Mouse (Mus musculus): Measurements from ENCODE around the gene Nln.

GRCm38 (mm10) chr13:104114827-104115226, 5.4 kb upstream of the Nln start:
- TF ChIP-seq CTCF (IDR thresholded peaks at IDR 0.05 in 2 of 3, conservative IDR thresholded peaks at IDR 0.05 in 1 of 3; ENCODE audit: control insufficient read depth in 1 of 3, insufficient read depth in 1 of 3, low read depth in 2 of 3, low read length in 3 of 3, poor library complexity in 1 of 3, severe bottlenecking in 1 of 3) (no peak), NELFE (IDR thresholded peaks at IDR 0.05; ENCODE audit: low read depth, low read length) (no peak), BHLHE40 (IDR thresholded peaks at IDR 0.05; ENCODE audit: borderline replicate concordance, low read depth, low read length) (no peak), MAFK (IDR thresholded peaks at IDR 0.05; ENCODE audit: borderline replicate concordance, low read depth, low read length) (no peak), ETS1 (IDR thresholded peaks at IDR 0.05; ENCODE audit: low read depth, low read length) (no peak), MAX (IDR thresholded peaks at IDR 0.05; ENCODE audit: low read length) (no peak), POLR2A (IDR thresholded peaks at IDR 0.05; ENCODE audit: control insufficient read depth in 1 of 2, insufficient read depth in 1 of 2, low read depth in 1 of 2, low read length in 2 of 2, poor library complexity in 1 of 2) (no peak), MXI1 (IDR thresholded peaks at IDR 0.05; ENCODE audit: low read depth, low read length) (no peak), USF2 (IDR thresholded peaks at IDR 0.05; ENCODE audit: borderline replicate concordance in 1 of 2, insufficient read depth in 1 of 2, low read depth in 1 of 2, low read length in 2 of 2) (no peak), ZC3H11A (IDR thresholded peaks at IDR 0.05; ENCODE audit: low read depth, low read length) (no peak), E2F4 (IDR thresholded peaks at IDR 0.05; ENCODE audit: borderline replicate concordance, low read depth, low read length) (no peak), JUND (IDR thresholded peaks at IDR 0.05; ENCODE audit: low read depth, low read length) (no peak)

All from MEL (cell line).